Mouse (Mus musculus) telencephalon, adult 2 months (tissue): ENCODE results near the gene E2f3.

Experiments used
- DNase-seq: peaks from one replicate; pipeline ENCODE4 v3.0.0-alpha.2; 2011; ENCODE audit warnings: low read depth, low spot score

E2f3 gene

DNA sequence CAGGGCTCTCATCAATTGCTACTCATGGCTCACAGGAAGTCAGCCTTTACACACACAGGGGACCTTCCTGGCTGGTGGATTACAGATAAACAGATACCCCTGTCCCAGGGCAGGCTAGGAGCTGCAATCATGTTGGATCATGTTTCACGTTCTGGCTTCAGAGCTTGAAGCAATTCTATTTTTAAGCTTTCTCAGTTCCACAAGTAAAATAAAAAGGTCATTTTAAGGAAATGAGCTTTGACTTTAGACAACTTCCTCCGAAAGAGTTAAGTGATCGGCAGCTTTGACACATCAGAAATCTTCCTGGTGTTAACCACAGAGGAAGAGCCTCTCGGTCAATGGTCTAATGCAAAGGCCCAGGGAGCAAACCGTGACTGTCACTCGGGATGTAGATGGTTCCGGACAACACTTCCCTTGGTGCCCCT, 6.7 kb downstream of the E2f3 start:
- no peak for DNase-seq

DNA sequence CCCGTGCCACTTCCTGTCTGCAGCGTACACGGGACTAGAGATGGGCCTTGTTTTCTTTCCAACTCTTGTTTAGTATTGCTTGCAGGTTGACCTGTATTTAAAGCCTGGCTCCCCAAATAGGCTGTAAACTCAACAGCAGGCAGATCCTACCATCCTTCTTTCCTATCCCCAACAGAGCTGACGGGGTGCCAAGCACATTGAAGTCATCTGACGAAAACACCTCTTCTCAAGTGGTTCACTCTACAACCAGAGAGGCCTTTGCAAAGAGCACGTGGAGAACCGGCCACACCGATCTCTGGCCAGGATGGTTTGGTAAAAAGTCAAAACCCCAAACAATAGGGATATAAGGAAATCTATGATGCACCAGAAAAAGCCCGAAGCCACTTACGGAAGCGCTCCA, 8.5 kb downstream of the E2f3 start:
- DNase-seq: no peak

DNA sequence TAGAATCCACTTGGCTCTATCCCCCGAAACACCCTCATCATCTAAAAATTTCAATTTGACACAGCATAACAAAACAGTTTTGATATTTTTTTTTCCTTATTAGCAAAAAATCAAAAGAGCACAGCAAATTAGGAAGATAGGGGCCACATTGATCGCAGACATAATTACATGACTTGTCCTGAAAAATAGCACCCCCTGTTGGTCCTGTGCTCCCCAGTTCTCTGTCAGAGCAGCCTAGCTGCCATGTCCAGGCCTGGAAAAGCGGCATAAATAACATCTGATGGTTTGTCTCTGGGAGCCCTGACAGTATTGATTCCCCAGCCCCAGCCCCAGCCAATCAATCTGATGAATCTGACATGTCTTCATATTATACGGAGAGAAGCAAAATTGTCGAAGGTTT, 11.8 kb downstream of the E2f3 start:
- DNase-seq: no peak

DNA sequence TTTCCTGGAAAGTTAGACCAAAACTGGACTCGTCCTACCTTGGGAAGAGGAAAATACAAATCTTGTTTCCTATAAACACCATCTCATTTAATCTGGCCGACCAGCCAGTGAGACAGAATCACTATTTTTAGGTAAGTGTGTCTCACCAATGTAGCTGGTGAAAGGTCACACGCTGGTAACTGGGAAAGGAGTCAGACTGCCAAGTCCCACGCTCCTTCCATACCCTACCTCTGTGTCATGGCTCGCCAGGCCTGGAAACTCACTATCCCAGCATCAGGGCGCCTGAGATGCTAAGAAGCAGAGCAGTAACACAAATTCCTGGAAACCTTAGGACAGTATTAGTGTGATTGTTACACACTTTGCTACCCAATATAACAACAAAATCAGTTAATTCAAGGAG, 12.3 kb downstream of the E2f3 start:
- no peak for DNase-seq

DNA sequence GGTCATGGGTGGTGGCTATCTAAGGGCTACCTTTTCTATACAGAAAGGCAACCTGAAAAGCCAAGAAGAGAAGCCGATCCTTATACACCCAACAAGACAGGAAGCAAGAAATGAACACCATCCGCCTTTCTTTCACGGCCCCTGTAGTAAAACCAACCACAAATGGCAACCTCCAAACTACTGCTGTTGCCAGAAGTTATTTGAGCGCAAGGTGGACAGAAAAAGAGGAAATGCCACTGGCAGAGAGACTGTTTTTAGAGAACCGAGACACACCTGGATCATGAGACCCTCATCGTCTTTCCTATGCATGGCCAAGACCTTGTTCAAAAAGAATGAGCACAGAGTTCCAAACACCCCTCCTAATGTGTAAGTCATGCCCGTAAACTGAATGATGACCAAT, 15.5 kb downstream of the E2f3 start:
- no peak for DNase-seq

DNA sequence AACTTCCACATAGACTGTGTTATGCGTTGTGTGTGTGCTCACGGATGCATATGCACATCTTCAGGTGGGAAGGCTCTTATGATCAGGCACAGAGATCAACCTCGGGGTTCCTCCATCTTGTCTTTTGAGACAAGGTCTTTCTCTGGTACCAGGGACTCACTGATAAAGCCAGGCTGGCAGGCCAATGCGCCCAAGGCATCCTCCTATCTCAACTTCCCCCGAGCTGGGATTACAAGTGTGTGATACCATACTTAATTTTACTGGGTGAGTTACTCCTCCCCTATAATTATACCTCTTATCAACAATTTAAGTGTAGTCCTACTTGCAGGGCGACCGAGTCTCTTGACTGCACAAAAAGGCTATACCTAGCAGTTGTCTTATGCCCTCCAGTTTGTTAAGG, 17.2 kb downstream of the E2f3 start:
- DNase-seq: no peak

DNA sequence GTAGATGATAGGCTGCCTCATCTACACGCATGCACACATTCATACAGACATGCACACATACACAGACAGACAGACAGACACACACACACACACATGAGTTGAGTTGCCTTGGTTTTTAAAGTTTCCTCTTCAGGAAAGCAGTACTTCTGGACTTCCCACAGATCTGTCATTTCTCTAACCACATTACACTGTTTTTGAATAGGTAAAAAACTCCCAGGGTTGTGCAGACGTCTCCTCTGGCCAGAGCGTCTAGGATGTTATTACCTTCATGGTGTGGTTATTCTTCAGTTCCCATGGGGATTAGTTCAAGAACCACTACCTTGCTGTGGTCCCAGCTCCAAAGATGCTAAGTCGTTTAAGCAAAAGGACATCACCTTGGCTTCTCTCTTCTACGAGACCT, 18.5 kb downstream of the E2f3 start:
- DNase-seq: no peak

DNA sequence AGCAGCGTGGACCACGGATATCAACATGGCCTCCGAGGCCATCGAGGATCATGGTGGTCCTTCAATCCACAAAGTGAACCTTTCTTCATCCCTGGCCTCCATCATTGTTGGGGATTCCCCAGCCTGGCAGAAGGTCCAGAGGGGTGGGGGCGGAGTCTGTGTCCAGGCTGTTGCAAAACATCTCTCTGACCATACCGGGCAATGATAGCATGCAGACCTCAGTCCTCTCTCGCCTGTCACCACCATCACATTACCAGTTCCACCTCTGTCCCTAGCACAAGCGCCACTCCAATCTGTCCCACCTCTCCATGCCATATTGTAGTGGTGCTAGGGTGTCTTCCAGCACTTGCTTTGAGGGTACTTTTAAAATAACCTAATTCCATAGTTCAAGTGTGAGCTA, 18.9 kb downstream of the E2f3 start:
- no peak for DNase-seq

DNA sequence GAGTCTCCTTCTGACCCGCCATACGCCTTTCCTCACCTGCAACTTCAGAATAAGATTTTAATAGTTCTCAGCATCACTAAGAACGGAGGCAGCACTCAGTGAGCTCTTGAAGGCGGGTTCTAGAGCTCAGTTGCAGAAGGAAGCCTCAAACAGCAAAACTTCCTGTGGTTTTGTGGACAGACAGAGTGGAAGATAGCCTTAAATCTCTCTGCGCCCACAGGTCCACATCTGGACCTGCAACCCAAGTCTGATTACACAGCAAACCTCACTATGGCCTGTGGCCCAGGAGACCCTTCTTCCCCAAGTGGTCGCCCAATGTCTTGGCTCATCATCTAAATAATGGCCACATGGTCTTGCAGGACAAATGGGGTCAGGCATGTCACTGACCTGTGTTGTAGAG, 21.8 kb downstream of the E2f3 start:
- DNase-seq: no peak

DNA sequence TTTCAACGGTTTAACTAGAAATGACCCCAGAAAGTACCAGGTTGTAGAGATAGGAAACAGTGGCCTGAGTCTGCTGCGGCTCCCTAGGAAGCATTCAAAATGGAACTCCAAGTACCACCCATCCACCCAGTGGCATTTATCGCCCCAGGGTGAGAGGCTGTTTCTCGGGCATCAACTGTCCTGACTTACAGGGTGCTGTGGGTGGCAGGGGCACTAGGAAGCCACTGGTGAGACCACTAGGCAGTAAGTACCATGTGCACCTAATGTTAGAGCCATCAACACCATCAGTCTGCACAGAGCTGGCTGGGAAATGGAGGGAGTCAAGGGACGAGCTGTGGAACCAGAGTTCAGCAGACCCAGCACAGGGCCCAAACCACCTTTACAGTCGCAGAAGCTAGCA, 25.4 kb downstream of the E2f3 start:
- no peak for DNase-seq

DNA sequence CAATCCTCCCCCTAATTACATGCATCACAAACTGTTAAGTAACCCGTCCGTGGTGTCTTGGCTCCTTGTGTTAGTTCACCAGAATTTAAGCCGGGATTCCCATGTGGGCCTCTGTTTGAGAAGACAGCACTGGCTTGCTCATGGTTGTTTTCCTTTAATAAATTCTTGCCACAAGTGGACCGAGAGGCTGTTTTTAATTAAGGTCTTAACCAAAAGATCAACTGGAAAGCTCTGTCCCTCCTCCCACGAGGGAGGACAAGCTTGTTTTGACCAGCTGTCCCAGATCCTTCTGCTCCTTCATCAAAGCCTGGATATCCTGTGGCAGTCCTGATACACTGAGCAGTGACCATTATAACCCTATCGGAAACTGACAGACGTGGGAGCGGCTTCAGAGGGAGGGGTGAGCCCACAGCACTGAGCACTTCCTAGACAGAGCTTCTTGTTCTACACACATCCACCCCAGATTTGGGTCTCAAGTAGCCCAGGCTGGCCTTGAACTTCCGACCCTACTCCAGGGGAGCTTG, 28.1 kb downstream of the E2f3 start:
- no peak for DNase-seq

DNA sequence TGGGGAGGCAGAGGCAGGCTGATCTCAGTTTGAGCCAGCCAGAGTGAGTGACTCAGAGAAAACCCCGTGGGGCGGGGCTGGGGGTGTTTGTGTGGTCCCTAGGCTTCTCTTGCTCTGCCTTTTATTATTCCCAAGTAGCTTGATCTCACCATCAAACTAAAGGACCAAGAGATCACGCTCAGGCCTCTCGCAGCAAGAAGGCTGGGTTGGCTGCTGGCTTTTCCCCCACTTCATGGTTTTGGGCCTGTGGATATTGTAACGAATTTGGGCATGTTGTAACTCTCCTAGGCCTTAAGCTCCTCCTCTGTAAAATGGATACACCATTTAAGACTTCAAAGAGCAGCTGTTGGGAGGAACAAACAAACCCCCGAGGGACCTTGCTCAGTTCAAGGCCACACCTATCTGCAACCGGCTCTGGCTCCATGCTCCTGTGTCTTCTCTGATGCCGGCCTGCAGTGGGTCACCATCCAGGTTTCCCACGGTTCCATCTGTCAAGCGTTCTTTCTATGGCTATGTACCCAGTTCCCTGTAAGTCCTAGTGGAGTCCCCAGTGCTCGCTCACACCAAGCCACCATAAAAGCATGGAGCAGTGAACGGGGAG, 28.9 kb downstream of the E2f3 start:
- no peak for DNase-seq

DNA sequence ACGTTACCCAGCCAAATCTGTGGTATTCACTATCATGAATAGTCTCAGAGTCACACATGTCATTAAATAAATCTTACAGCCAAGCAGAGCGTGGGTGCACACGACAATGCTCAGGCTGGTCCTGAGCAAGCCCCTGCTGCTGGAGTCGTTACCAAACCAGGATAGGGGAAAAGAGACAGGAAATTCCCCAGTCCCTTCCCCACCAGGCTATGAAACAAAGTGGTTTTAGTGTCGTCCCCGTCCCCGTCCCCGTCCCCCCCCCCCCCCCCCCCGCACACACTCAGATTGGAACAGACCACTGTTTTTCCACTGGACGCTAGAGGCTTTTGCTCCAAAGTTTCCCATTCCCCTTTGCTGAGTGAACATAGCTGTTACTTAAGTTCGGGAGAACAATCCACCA, 30.6 kb downstream of the E2f3 start:
- DNase-seq: no peak

DNA sequence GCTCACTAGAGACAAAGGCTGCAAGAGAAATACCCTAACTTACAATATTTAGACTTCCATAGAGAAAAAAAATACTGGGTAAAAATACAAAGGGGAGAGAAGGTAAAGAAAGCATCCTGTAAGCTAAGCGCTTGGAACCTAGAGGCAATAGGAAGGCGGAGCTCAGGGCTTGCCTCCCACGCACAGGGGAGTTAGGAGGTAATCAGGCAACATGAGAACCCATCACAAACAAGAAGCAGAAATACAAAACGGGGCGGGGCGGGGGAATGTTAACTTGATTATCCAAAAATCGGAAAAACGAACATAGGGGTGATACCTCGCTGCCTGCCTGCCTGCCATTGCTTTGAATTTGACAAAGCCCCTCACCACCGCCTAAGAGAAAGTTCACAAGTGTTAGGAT, 31.1 kb downstream of the E2f3 start:
- DNase-seq: no peak

DNA sequence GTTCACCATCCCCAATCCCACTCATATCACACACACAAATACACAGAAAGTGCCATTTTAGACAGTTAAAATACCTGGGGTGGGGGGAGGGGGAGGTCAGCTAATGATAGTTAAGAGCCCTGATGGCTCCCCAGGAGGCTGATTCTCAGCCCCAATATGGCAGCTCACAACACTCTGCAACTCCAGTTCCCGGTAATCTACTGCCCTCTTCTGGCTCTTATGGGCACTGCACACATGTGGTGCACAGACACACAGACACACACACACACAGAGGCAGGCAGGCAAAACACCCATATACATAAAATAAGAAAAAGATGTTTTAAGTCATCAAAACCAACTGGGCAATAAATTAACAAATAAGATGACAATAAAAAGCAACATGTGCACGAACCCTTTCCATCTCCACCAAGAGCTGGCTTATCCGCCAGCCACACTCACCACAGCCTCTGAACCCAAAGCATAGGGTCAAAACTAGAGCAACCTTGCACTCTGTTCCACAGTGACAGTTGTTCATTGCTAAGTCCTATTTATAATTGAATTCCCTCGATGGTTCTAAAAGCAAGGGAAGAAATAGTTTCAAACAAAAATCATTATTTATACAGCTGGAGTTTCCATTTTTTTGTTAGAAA, 32.3 kb downstream of the E2f3 start:
- no peak for DNase-seq

DNA sequence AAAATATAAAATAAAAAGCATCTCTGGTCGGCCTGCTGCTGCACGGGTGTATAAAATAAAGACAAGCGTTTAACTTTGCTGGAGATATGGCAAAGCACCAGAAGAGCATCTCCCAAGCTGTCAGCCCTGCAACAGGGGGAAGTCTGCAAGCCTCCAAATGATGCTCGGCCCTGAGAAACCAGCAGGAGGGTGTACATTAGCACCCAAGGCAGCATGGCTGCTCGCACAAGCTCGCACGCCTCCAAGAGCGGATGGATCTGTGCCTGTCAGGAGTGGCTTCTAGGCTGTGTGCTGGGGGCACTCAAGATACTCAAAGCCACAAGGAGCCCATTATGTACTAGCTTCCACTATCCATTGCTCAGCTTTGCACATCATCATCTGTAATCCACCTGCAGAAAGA, 39.8 kb downstream of the E2f3 start:
- DNase-seq: no peak

DNA sequence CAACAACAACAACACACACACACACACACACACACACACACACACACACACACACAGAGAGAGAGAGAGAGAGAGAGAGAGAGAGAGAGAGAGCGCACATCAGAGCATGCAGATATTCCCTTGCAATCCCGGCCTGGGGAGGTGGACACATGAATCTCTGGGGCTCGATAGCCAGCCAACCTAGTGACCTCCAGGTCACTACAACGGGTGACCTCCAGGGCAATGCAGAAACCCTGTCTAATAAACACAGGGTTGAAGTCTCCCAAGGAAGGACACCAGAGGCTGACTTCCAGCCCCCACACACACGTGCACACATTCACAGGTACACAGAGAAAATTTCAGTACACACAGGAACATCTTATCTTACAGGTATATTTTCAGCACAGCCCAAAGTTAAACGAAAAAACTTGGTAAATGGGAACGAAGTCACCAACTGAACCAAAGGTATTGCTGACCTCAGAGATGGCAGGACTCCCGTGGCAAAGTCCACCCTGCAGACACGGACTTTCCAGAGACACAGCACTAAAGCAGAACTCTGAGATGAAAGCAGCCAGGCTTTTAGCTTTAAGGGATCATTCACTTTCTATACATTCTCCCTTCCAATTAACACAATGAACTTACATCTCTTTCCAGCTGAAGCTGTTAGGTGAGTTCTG, 40.8 kb downstream of the E2f3 start:
- no peak for DNase-seq

DNA sequence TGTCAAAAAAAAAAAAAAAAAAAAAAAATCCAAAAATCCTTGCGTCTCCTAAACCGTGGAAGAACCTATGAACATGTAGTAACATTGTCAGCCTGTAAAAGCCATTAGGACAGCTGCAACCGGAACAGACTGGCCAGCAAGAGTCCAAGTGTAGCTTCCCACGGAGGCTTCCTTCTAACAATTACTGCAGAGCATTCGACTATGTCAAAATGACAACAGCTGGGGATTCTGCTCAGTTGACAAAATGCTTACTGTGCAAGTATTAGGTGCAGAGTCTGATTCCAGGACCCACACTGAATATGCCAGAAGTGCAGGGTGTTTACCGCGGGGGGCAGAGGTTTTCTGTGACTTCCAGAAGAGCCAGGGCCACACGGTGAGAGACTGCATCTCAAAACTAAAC, 41.4 kb downstream of the E2f3 start:
- no peak for DNase-seq

DNA sequence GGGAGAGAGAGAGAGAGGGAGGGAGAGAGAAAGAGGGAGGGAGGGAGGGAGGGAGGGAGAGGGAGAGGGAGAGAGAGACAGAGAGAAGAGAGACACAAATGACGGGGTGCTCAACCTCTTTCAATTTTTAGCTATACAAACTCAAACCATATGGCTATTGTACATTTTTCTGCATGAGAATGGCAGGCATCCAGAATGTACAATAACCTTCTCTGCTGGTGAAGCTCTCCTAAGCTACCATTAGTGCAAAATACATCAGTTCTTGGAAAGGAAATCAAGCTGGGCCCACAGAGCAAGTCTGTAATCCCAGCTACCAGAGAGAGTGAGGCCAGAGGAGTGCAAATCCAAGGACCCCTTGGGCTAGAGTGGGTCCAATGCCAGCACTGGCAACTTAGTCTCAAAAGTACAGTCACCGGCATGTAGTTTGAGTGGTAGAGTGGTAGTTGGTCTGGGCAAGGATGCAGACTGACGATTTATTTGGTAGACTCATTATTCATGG, 42.3 kb downstream of the E2f3 start:
- peak; percentile 27 for DNase-seq

DNA sequence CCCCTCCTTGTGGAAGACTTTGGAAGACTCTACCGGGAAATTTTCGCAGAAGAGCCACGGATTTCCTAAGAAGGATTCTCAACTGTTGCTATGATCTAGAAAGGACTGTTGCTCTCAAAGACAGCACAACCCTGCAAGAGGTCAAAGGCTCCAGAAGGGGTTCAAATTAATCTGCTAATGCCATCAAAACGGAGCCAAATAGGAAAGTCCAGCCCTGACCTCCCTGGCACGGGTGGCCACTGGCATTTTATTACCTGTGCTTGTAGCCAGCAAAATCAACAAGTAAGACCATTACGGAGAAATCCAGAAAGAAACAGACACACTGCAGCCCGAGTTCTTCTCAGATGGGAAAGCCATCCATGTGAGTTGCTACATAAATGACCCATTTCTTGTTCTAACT, 45.8 kb downstream of the E2f3 start:
- DNase-seq: no peak

DNA sequence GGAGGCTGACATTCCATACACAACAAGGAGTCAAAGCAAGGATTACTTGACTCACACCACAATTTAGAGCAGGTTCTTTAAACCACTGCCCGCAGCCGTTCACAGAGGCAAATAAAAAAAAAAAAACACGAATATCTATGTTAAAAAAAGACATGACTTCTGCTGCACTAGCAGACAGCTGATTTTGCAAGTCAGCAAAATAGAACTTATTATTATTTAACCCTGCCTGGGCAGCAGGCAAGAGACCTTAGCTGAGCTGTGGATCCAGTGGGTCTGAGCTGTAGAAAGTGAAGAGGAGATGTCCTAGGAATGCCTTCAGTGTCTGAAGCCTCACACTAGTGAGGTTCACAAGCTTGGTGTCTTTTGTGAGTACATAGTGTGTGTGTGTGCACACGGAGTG, 46.5 kb downstream of the E2f3 start:
- no peak for DNase-seq

DNA sequence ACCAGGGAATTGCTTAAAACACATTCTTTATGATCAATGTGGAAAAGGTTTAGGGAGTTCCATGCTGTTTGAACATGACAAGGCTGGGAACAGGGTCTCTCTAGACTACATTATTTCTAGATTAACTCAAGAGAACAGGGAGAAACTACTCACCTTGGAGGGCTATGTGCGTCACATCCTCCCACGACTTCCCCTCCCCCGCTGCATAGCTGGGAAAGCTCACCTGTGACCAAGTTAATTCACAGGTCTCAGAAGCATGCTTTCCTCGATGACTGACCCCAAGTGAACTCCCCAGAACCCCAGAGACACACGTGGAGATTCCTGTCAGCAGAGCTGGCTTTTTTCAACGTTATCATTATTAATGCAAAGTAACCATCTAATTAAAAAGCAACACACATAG, 47.1 kb downstream of the E2f3 start:
- DNase-seq: no peak

DNA sequence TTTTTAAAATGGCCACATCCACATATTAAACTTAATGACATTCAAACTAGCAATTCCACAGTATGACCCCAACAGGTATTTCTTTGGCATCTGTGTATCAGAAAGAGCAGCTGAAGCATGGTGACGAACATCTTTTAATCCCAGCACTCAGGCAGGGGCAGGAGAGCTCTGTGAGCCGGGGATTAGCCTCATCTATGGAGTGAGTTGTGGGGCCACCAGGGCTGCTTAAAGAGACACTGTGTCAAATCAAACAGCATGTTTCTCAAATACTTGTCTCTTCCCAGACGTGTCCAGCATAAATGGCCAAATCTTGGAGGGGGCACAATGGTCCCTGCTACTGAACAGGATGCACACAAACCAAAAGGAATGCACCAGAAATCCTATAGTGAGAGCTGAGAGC, 59.7 kb downstream of the E2f3 start:
- no peak for DNase-seq
